Mouse (Mus musculus) mammary gland, adult 2 months (tissue): ENCODE results near the gene Ppp1ca. TPM values are rescaled to one million over a fixed set of nuclear protein-coding genes. Genes with fewer than 3 reads are reported as not detected.

Experiments used
- polyA plus RNA-seq: library from polyadenylated mRNA; depleted of rRNA; stranded (reverse); fragments of >200 nt; gene quantifications from 2 replicates; pipeline ENCODE4 v1.2.3, GENCODE M21; 2012; ENCODE audit warnings: low replicate concordance; rRNA removed

The Ppp1ca gene
- 586 and 618 TPM in 2 replicates for polyA plus RNA-seq

DNA sequence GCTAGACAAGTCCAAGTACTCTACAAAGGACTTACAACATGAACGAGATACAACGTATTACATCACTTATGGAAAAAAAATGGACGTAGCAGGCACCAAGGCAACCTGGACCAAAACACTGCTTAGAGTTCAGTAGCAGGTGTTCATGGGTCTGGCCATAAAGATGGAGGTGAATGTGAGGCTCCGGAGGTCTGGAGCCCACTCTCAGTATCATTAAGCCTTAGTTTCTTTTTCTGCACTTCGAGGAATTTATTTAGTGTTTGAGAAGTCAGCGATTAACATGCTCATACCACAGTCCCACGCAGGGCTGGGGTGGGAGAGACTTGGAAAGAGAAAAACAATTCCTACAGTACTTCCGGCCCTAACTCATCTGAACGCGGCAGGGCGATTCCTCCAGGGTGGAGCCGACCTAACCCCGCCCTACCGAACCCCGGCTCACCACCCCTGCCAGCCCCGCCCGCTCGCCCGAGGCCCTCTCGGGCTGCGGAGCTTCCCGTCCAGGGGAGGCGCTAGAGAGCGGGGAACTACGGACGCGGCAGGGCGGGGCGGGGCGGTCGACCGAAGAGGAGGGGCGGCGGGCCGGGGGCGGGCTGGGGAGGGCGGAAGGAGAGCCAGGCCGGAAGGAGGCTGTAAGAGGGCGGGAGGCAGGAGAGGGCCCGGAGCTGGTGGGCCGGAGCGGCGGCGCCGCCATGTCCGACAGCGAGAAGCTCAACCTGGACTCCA, at the start of gene Ppp1ca:
Gene Ppp1ca (plus strand): TSS at position 538 of the 723 bp plus-strand sequence.

DNA sequence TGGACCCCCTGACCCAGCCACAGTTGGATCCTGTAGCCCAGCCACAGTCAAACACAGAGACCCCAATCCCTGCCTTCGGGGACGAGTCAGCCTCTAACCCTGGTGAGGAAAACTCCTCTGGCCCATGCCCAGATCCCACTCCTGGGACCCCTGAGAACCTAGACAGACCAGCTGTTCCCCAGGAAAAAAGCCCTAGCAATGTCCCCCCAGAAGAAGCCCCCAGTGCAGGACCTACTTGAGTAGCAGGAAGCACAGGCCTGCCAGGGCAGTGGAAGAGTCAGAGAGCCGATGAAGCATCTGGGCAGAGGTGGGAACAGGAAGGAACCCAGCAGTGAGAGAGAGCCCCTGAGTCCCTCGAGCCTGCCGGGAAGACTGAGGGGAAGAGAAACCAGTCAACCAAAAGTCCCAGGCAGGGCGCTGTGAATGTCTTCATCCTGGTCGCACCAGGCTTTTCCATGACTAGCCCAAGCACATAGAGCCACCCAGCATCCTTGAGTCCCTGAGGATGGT, 48.1 kb upstream of the Ppp1ca start, which contains the start of gene Cabp4:
Gene Cabp4 (minus strand): TSS at position 275 of the 510 bp plus-strand sequence.

DNA sequence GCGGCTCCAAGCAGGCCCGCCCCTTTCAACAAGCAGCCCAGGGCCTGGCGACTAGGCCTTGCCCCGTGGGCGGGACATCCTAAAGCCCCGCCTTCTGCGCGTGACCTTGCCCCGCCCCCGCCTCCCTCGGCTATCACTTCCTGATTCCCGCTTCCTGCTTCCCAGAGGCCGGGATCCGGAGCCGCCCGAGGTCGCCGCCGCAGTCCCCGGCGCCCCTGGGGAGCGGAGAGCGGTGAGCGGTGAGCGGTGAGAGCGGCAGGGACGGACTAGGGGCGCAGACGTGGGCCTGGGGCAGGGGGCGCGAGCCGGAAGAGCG, 43.4 kb upstream of the Ppp1ca start, which contains the start of gene Coro1b:
Gene Coro1b (plus strand): TSS at position 129 of the 316 bp plus-strand sequence.

DNA sequence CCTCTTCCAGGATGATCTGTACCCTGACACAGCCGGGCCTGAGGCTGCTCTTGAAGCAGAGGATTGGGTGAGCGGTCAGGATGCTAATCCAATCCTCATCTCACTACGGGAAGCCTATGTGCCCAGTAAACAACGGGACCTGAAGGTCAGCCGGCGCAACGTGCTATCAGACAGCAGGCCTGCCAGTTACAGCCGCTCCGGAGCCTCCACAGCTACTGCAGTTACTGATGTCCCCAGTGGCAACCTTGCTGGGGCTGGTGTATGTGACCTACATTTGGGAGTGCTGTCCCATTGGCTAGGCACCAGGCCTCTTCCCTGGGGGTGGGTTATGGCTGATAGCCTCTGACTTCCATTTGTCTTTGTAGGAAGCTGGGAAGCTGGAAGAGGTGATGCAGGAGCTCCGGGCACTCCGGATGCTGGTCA, 38.6 kb upstream of the Ppp1ca start, which contains the start of gene Ptprcap:
Gene Ptprcap (plus strand): TSS at position 373 of the 423 bp plus-strand sequence.

DNA sequence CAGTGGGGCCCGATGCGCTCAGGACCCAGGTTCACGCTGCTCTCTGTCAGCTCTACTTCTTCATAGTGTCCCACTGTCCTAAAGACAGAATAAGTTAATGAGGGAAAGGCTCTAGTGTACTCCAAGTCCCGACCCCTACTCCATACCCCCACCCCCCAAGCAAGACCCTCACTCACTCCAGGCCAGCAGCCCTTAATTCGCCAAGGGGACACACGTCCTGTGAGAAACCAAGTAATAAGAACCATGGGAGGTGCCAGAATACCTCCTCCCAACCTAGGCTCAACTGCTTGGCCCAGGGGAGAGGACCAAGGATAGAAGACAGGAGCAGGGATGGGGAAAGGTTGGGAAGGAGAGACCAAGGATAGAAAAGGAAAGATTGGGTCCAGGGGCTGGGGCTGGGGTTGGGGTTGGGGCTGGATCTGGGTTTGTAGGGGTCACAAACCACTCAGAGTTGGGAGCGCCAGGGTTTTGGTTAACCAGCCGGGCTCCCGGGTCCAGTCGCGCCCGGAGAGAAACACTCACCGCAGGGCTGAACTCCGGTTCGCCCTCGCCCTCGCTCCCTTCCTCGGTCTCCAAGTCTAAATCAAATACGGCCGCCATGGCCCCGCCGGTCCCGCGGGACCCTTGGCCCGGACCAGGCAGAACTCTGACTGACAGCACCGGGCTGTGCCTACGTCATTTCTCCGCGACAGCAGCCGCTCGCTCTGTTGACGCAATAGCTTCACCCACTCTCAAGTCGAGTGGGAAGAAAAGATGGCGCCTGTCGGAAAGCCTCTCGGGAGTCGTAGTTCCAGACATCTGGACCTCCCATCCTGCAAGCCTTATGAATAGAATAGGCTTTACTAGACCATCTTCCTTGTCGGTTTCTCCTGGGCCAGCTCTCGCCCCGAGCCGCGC, 29.0 kb upstream of the Ppp1ca start, which contains the start of gene Rps6kb2:
Gene Rps6kb2 (minus strand): TSS at position 709 of the 897 bp plus-strand sequence.

DNA sequence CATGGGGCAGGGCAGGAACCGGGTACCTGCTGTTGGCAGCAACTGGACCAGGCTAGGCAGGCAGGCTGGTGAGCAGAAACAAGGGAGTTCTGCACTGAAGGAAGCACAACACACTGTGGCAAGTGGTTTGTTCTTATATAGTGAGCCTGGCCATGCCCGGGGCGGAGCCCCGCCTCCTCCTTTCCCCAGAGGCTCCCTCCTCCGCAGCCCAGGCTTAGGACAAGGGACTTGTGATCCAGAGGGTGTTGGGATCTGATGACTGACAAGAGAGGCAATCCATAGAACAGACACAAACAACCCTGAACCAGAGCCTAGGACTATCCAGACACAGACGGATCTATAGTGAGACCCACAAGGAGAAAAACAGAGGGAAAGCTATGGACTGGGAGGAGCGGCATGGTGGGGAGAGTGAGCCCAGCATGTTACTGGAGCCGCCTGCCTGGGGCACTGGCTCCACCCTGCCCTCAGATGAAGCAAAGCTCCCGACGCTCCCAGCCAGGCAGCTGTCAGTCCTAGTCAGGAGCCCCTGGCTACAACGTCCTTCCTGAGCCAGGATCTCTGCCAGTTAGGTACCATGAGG, 16.4 kb upstream of the Ppp1ca start, which contains the start of gene Carns1:
Gene Carns1 (minus strand): TSS at position 112 of the 580 bp plus-strand sequence.

DNA sequence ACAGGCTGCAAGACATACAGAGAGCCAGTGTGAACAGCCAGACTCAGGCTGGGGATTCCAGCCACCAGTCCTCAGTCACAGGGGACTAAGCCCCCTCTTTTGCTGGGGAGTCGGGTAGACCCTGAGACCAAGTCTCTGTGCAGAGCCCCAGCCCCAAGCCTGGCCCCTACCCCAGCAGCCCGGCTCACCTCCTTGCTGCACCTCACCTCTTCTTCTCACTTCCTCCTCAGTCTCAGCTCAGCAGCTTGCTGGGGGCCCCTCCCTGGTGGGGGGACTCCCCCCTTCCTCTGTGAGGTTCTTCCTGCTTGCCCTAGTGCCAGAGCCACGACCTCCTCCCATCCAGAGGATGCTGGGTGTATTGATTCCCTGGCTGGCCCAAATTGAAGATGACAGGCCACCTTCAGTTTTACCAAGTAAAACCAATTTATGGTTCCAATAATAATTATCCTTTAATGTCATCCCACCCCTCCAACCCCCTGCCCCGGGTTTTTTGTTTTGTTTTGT, 982 bp upstream of the Ppp1ca start, which contains the start of gene Tbc1d10c:
Gene Tbc1d10c (minus strand): TSS at position 454 of the 504 bp plus-strand sequence.

DNA sequence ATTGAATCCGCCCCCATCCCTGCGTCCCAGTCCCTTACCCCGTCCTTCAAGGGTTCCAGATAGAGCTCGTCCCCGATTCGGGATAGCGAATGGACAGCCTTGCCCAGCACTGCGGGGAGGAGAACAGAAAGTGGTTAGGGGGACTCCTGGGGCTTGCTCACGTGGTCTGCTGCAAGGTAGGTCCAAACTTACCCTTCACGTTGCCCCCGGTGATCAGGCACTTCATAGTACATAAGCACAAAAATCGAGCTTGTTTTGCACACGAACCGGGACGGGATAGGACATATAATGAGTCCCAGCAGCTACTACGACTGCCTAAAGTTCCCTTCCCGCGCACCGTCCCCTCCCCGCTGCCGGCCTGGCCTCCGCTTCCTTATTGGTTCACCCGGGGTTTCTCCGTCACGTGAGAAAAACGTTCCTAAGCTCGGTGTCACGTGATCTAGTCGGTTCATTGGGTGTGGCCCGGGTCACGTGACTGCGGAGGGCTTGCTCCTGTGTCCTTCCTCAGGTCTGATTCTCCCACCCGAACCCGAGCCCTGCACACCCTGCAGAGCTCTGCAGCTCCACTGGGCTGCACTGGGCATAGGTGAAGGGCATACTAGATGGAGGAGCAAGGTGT, 9.5 kb downstream of the Ppp1ca start, which contains the start of gene Rad9a:
Gene Rad9a (minus strand): TSS at position 372 of the 619 bp plus-strand sequence.

DNA sequence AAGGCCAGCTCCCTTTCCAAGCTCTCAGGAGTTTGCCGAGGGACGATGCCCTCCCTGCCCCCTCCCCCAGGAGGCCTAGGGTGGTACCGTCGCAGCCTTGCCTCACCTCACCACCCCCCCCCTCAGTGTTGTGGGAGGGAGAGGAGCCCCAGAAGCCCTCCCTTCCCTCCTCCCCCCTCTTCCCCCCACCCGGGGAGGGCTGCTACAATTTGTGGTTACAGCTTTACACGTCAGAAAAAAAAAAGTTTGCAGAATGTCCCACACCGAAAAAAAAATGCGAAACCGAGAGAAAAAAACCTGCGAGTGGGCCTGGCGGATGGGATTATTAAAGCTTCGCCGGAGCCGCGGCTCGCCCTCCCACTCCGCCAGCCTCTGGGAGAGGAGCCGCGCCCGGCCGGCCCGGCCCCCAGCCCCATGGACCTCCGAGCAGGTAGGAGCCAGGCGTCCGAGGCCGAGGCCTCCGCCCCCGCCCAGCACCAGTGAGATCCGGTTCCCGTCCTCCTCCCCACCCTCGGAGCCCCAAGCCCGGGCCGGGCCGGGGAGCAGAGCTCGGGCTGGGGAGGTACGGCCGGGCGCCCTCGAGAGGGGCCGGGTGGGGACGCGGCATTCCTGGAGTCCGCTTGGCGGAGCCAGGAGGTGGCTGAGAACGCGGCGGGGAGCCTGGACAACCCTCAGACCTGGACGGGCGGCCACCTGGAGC, 22.4 kb downstream of the Ppp1ca start, which contains the start of the genes Clcf1 and AC109138.7:
Gene Clcf1 (plus strand): TSS at position 168 of the 700 bp plus-strand sequence.
Gene AC109138.7 (plus strand): TSS at position 287 of the 700 bp plus-strand sequence.

DNA sequence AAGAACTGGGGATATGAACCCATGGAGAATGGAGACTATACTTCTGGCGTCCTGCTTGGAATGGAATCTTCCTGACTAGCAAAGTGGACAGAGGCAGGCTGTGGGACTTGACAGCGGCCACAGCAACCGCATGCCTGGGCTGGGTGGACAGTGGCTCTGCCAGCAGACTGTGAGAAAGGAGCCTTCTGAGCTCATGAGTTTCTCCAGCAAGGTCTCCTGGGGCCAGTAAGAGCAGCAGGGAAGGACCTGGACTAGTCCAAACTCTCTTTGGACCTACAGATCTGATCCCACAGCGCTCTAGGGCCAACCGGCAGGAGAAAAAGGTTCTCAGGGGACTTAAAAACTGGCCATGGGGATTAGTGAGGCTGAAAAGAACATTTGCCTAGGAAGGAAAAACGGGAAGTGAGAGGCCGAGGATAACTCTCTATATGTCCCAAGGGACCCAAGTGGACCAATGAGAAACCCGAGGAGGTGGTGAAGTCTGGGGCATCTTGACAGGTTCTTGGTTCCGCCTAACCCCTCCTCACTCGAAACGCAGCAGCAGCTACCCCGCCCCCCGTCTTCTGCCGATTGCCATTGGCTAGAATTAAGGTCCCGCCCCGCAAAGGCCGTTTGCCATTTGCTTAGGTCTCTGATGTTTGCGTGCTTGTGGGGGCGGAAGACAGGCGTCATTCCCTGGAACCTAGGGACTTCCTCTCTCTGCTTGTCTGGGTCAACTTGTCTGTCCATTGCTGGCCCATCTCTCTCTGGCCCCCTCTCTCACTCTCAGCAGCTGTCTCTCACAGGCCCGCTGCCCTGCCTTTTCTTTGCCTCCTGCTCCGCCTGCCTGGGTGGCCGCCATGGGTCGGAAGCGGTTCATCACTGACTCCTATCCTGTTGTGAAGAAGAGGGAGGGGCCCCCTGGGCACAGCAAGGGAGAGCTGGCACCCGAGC, 39.7 kb downstream of the Ppp1ca start, which contains the start of gene Pold4:
Gene Pold4 (plus strand): TSS at position 647 of the 933 bp plus-strand sequence.

Other genes with a start within 250 kb of the Ppp1ca start
- 0.50 and 0.69 TPM in 2 replicates for gene Aldh3b3, start 233.4 kb upstream of the Ppp1ca start, polyA plus RNA-seq
- gene Aldh3b2, start 219.7 kb upstream of the Ppp1ca start, polyA plus RNA-seq: 22.0 and 22.5 TPM in 2 replicates
- gene Acy3, start 205.5 kb upstream of the Ppp1ca start, polyA plus RNA-seq: 56.0 and 64.9 TPM in 2 replicates
- gene Tbx10, start 199.3 kb upstream of the Ppp1ca start, polyA plus RNA-seq: not detected in 2 replicates
- 12.2 and 22.8 TPM in 2 replicates for gene Nudt8, start 191.5 kb upstream of the Ppp1ca start, polyA plus RNA-seq
- gene Gm49405, start 191.4 kb upstream of the Ppp1ca start, polyA plus RNA-seq: 2.5 and 2.9 TPM in 2 replicates
- gene Doc2g, start 188.8 kb upstream of the Ppp1ca start, polyA plus RNA-seq: 6.3 and 13.3 TPM in 2 replicates
- gene Ndufv1, start 179.3 kb upstream of the Ppp1ca start, polyA plus RNA-seq: 188 and 271 TPM in 2 replicates
- gene Gstp1, start 154.1 kb upstream of the Ppp1ca start, polyA plus RNA-seq: 508 and 632 TPM in 2 replicates
- gene Gstp2, start 146.0 kb upstream of the Ppp1ca start, polyA plus RNA-seq: 24.3 and 163 TPM in 2 replicates
- gene Gstp3, start 132.5 kb upstream of the Ppp1ca start, polyA plus RNA-seq: 14.6 and 23.5 TPM in 2 replicates
- 0.61 TPM in 1 of 2 replicates, not detected in the other for gene Cabp2, start 110.5 kb upstream of the Ppp1ca start, polyA plus RNA-seq
- gene Cdk2ap2, start 94.9 kb upstream of the Ppp1ca start, polyA plus RNA-seq: 257 and 348 TPM in 2 replicates
- gene Pitpnm1, start 92.1 kb upstream of the Ppp1ca start, polyA plus RNA-seq: 157 and 297 TPM in 2 replicates
- gene Aip, start 66.2 kb upstream of the Ppp1ca start, polyA plus RNA-seq: 113 and 122 TPM in 2 replicates
- gene Gpr152, start 52.3 kb upstream of the Ppp1ca start, polyA plus RNA-seq: 0.69 and 0.80 TPM in 2 replicates
- 1.2 TPM in 2 replicates for gene Cabp4, start 48.0 kb upstream of the Ppp1ca start, polyA plus RNA-seq
- gene Coro1b, start 43.4 kb upstream of the Ppp1ca start, polyA plus RNA-seq: 266 and 387 TPM in 2 replicates
- 183 and 672 TPM in 2 replicates for gene Ptprcap, start 38.5 kb upstream of the Ppp1ca start, polyA plus RNA-seq
- 46.6 and 54.5 TPM in 2 replicates for gene Rps6kb2, start 28.7 kb upstream of the Ppp1ca start, polyA plus RNA-seq
- gene Carns1, start 16.6 kb upstream of the Ppp1ca start, polyA plus RNA-seq: 32.3 and 39.2 TPM in 2 replicates
- 91.7 and 196 TPM in 2 replicates for gene Tbc1d10c, start 781 bp upstream of the Ppp1ca start, polyA plus RNA-seq
- 49.2 and 51.9 TPM in 2 replicates for gene Rad9a, start 9.6 kb downstream of the Ppp1ca start, polyA plus RNA-seq
- gene Clcf1, start 22.2 kb downstream of the Ppp1ca start, polyA plus RNA-seq: 54.9 and 127 TPM in 2 replicates
- gene AC109138.7, start 22.3 kb downstream of the Ppp1ca start, polyA plus RNA-seq: not detected in 2 replicates
- gene Pold4, start 39.8 kb downstream of the Ppp1ca start, polyA plus RNA-seq: 207 and 218 TPM in 2 replicates
- 116 and 124 TPM in 2 replicates for gene Ssh3, start 77.1 kb downstream of the Ppp1ca start, polyA plus RNA-seq
- 12.7 and 17.2 TPM in 2 replicates for gene Ankrd13d, start 91.1 kb downstream of the Ppp1ca start, polyA plus RNA-seq
- gene Grk2, start 114.2 kb downstream of the Ppp1ca start, polyA plus RNA-seq: 156 and 263 TPM in 2 replicates
- gene Kdm2a, start 206.2 kb downstream of the Ppp1ca start, polyA plus RNA-seq: 125 and 186 TPM in 2 replicates
- 14.2 and 15.8 TPM in 2 replicates for gene Rhod, start 247.4 kb downstream of the Ppp1ca start, polyA plus RNA-seq